Mouse (Mus musculus) left cerebral cortex, adult 11 months (tissue): Measurements from ENCODE around the gene Ern1.
"Not testable (repeated sequence)": the region's sequence is repeated elsewhere in the genome, so short reads cannot be mapped to it uniquely, and the experiment has no call there.

Experiments used
- DNase-seq: peaks from one replicate; pipeline ENCODE4 v3.0.0; 2022; ENCODE audit warnings: low spot score

The Ern1 gene

GRCm38 (mm10) chr11:106502631-106503424 lies 15.2 kb upstream of the Ern1 start:
- no peak for DNase-seq

GRCm38 (mm10) chr11:106502159-106502505 lies 14.5 kb upstream of the Ern1 start:
- DNase-seq, result no peak

- DNase-seq, result no peak
Measured at GRCm38 (mm10) chr11:106501308-106502158, 13.9 kb upstream of the Ern1 start.

- DNase-seq, result peak; percentile 97
Measured at GRCm38 (mm10) chr11:106500393-106501307, 13.0 kb upstream of the Ern1 start.

GRCm38 (mm10) chr11:106498739-106499379 lies 11.2 kb upstream of the Ern1 start:
- DNase-seq, result no peak

GRCm38 (mm10) chr11:106497926-106498325 lies 10.3 kb upstream of the Ern1 start:
- DNase-seq, result no peak

- not testable (repeated sequence) for DNase-seq
Measured at GRCm38 (mm10) chr11:106497009-106497408, 9.4 kb upstream of the Ern1 start.

- DNase-seq, result no peak
Measured at GRCm38 (mm10) chr11:106492984-106493669, 5.5 kb upstream of the Ern1 start.

- DNase-seq, result no peak
Measured at GRCm38 (mm10) chr11:106491393-106491792, 3.7 kb upstream of the Ern1 start.

GRCm38 (mm10) chr11:106490600-106490999 lies 2.9 kb upstream of the Ern1 start:
- not testable (repeated sequence) for DNase-seq

GRCm38 (mm10) chr11:106490057-106490456 lies 2.4 kb upstream of the Ern1 start:
- DNase-seq, result no peak

- DNase-seq, result no peak
Measured at GRCm38 (mm10) chr11:106489036-106489693, 1.5 kb upstream of the Ern1 start.

GRCm38 (mm10) chr11:106488126-106488561 lies 492 bp upstream of the Ern1 start:
- no peak for DNase-seq

GRCm38 (mm10) chr11:106486866-106487732 lies 553 bp downstream of the Ern1 start:
- peak; percentile 41 for DNase-seq

- DNase-seq, result no peak
Measured at GRCm38 (mm10) chr11:106486042-106486865, 1.4 kb downstream of the Ern1 start.

GRCm38 (mm10) chr11:106485611-106486010 lies 2.0 kb downstream of the Ern1 start:
- no peak for DNase-seq

GRCm38 (mm10) chr11:106484875-106485274 lies 2.8 kb downstream of the Ern1 start:
- no peak for DNase-seq

GRCm38 (mm10) chr11:106482867-106483266 lies 4.8 kb downstream of the Ern1 start:
- DNase-seq, result no peak
